Mouse (Mus musculus) cerebellum, postnatal 25 days (tissue): ENCODE measurements around the gene Ptgdr.
"Not testable (repeated sequence)": the region's sequence is repeated elsewhere in the genome, so short reads cannot be mapped to it uniquely, and the experiment has no call there.

Experiments used
- DNase-seq, 2 experiments: peaks; one replicate each; pipeline ENCODE4 v3.0.0; 2021; ENCODE audit warnings: mixed read lengths in 2 of 2

The Ptgdr gene

GRCm38 (mm10) chr14:44858868-44859613, at the start of gene Ptgdr:
Gene Ptgdr, minus strand, starts transcription at chr14:44859375.
- no peak for DNase-seq

DNA sequence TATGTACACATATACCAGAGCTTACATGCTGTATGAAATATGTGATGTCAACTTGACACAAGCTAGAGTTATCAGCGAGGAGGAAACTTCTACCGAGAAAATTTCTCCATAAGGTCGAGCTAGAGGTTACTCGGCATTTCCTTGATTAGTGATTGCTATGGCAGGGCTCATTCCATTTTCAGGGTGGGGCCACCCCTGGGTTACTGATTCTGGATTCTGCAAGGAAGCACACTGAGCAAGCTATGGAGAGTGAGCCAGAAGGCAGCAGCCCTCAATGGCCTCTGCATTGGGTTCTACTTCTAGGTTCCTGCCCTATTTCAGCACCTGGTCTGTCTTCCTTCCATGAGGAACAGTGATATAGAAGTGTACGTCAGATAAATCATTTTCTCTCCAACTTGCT, 48.6 kb upstream of the Ptgdr start:
- DNase-seq: no peak

DNA sequence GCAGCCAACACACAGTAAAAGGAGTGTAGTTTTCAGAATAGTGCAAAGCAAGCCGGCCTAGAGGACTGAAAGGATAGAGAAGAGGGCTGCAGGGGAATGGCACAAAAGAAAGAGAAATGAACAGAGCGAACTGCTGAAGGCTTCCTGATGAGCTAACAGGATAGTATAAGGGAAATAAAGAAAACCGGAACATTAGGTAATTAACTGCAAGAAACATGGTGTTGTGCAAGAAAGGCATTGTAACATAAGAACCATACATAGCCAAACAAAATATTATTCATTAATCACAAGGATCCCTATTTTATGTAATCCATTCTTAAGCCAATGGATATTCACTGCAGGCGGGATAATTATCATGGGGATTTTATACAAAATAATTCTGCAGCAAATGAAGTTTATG, 45.0 kb upstream of the Ptgdr start:
- no peak for DNase-seq

- DNase-seq: not testable (repeated sequence)
Observed at GRCm38 (mm10) chr14:44901735-44902134, 42.6 kb upstream of the Ptgdr start.

DNA sequence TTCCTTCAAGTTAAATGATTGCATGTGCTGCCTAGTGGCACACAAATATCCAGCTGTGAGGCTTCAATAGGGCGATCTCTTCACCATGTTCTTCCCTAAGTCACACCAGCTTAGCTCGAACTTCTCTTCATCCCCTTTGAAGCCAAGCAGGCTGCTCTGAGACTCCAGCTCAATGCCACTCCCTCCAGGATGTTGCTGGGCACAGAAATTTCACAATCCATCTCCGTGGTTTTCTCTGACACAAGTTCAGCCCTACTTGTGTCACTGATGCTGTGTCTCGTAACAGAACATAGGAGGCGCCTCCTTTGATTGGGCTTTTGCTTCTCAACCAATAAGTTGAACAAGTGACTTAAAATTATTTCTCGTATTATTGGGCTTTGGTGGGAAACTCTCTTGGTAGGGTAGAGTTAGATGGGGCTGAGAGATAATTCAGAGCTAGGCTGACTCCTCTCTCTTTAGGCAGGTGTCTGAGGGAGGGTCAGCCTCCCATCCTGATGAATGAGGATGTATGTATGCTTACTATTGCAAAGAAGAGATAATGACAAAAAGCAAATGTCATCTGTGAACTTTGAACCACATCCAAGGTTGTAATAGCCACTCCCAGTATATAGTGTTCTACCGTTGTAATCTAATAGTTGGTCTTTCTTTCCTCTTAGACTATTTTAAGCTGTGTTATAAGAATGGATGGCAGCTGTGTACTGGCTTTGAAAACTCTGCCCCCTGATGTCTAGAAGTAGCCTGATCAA, 32.4 kb upstream of the Ptgdr start:
- DNase-seq: no peak

DNA sequence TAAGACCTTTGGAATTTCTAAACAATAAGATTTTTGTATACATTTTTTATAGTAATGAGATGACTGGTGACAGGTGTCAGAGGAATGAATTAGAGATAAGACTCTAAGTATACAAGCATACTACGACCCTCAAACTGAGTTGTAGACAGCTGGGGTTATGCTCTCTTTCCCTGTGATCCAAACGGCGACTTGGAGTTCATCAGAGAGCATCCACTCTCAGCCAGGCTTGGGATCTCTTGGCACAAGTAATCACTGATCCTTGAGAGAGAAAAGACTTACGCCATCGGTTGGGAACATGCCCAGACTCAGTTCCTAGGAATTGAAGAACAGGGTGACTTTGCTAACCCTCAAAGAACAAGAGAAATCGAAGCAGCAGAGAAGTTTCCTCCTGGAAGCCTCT, 10.5 kb upstream of the Ptgdr start:
- DNase-seq: no peak

GRCm38 (mm10) chr14:44865661-44866060, 6.5 kb upstream of the Ptgdr start:
- no peak for DNase-seq

DNA sequence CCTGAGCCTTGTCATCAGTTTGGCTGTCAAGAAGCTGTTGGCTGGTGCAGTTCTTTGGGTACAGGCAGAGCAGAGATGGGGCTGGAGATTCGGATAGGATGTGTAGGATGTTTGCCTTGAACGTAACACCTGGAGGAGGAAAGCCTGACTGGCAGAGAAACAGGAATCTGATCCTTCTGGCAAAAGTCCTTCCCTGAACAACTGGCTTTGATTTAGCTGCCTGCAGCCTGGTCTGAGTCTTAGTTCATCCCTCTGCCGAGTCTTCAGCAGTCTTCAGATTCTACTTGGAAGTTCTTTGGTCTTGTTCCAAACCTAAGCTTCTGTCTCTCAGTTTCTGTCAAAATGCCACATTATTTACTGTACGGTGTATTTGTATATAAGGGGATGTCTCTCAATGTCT, 3.9 kb upstream of the Ptgdr start:
- no peak for DNase-seq

- no peak for DNase-seq
Observed at GRCm38 (mm10) chr14:44861161-44861560, 2.0 kb upstream of the Ptgdr start.

DNA sequence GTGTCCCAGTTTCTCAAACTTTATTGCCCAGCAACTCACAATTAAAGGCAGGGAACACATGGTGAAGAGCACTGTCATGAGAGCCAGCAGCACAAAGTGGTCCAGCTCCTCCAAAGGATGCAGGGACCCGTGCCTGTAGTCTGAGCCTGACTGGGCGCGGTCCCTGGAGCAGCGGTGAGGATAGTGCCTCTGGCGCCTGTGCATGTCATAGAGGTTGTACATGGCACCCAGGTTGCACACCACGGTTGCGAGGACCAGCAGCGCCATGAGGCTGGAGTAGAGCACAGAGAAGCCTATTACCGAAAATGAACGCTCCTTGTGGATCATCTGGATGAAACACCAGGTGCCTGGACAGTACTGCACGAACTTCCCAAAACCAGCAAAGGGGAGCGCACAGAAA, 803 bp downstream of the Ptgdr start:
- no peak for DNase-seq

DNA sequence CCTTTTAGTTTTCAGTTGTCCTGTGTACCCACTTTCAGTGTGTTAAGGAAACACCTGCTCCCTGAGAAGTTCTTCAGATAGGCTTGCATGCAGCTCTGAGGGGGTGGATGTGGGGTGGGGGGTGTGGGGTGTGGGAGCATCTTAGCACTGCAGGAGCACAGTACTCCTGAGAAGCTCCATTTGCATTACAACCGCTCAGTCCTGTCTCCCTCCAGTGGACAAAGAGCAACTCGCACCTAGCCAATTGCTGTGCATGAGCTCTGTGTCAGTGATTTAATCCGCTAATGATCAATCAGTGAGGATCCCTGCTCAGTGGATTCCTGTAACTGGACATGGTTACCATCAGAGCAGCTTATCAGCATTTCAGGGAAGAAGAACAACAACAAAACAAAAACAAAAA, 8.5 kb downstream of the Ptgdr start:
- DNase-seq: not testable (repeated sequence)

DNA sequence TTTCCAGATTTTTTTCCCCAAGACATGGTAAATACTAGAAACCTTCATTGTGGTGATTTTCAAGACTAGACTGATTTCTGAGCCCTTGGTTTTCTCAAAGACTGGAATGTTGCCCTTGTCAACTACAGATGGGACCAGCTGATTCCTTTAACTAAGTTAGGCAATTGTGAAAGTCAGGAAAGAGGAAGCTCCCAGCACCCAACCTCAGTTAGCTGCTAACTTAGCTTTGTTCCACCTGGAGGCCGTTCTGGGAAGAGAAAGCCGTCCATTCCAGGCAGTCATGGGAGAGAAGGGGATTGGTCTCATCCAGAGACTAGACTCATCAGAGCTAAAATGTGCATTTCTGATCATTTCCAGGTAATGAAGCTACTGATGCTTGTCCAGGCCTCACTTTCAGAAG, 11.4 kb downstream of the Ptgdr start:
- no peak for DNase-seq

DNA sequence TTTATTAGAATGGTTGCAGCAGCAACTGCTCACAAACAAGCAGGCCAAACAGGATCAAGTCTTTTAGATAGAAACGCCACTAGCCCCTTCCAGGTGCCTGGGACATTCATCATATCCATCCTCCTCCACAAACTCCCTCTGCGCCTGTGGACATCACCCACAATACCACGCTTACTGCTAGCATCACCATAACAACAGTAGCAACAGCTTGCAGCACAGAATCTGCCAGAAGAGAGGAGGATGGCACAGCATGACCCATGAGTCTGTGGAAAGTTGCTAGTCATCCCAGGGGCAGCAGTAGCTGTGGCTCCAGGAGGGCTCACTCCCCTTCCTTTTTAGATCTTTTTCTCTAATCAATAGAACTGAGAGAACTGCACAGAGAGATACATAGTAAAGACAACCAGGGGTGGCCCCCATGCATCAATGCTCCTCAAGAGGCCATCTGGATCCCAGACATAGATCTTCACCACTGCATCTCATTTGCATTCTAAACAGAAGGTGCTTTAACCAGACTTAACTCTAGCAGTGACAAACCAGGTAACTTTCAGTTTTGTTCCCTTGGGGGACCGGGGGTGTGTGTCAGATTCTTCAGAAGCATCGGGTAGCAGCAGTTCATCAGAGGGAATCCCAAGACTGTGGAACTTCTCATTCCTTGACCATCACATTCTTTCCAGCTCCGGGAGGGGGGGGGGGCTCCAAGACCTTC, 12.5 kb downstream of the Ptgdr start:
- DNase-seq: no peak

- no peak for DNase-seq
Observed at GRCm38 (mm10) chr14:44843768-44844755, 15.1 kb downstream of the Ptgdr start.

DNA sequence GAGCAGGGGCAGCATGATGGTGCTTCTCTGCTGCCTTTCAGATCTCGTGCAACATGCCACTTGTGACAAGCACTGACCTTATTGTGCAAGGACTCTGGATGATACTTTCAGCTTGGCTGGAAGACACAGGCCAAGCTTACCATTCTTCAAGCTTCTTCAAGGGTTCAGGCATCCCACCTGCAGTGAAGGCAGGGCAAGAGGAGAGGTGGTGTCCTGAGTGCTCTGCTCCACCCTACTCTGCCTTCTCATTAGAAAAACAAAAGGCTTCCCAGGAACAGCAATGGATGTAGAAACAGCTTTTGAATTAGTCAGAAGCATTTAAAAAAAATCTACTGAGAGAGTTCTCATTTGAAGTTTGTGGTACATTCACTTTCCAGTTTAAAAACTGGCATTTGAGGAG, 20.5 kb downstream of the Ptgdr start:
- no peak for DNase-seq

GRCm38 (mm10) chr14:44835132-44835531, 24.0 kb downstream of the Ptgdr start:
- no peak for DNase-seq

DNA sequence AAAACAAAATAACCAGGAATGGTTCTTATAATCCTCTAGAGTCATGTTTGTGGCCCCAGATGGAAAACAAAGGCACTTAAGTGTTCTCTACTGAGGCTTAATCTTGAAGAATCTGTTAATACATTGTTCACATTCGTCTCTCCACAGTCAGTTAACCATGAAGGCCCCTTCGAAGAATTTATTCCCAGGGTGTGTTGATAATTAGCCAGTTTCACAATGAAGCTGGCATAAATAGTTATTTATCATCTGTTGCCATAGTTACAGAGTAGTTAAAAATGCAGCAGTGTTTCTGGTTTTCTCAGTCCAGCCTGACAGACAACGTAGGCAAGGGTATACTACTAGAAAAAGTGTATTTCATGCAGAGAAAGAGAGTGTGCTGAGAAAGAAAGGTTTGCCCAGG, 25.0 kb downstream of the Ptgdr start:
- DNase-seq: not testable (repeated sequence)

- not testable (repeated sequence) for DNase-seq
Observed at GRCm38 (mm10) chr14:44833096-44833495, 26.1 kb downstream of the Ptgdr start.

DNA sequence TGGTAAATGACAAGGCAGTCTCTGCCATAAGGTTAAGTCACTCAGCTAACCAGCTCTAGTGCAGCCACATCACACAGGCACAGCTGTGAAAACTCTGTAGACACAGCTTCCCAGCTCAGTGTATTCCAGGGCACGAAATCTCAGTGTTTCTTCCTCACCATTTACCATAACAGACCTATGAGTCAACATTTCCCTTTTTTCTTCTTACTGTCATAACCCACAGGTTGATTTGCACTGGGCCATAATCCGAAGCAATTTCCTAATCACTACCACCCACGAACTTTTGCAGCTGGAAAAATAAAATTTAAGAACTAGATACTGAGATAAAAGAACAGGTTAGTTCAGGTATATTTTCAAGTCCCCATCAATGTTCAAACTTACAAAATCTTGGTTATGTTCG, 31.4 kb downstream of the Ptgdr start:
- no peak for DNase-seq

DNA sequence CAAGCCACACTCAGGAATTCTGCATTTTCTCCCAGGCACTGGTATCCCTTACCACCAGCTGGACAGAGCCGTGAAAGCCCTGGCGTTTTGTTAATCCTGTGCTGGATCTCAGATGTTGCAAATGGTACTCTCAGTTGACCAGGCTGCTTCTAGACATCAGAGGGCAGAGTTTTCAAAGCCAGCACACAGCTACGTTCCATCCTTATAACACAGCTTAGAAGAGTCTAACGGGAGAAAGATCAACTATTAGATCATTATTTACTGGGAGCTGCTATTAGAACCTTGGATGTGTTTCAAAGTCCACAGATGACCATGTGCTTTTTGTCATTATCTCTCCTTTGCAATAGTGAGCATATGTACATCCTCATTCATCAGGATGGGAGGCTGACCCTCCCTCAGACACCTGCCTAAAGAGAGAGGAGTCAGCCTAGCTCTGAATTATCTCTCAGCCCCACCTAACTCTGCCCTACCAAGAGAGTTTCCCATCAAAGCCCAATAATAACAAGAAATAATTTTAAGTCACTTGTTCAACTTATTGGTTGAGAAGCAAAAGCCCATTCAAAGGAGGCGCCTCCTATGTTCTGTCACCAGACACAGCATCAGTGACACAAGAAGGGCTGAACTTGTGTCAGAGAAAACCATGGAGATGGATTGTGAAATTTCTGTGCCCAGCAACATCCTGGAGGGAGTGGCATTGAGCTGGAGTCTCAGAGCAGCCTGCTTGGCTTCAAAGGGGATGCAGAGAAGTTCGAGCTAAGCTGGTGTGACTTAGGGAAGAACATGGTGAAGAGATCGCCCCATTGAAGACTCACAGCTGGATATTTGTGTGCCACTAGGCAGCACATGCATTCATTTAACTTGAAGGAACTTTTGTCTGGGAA, 37.8 kb downstream of the Ptgdr start:
- DNase-seq: no peak

GRCm38 (mm10) chr14:44813152-44813551, 46.0 kb downstream of the Ptgdr start:
- DNase-seq: not testable (repeated sequence)
